ENCODE assay signal across 7 mouse cellular contexts in the genomic region with DNA sequence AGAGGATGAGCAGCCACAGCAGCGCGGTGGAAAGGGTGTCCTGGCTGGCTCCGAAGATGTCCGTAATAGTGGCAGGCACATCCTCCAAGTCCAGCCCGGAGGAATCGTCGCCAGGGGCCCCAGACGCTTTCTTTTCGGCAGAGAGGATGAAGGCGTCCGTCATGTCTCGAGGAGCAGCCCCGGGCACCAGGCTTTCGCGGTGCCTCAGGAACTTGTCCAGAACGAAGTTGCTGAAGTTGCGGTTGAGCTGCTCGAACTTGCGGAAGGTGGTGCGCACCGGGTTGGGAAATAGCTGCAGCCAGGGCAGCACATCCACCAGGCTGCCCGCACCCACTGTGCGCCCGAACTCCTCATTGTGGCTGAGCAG. TPM values are rescaled to one million over a fixed set of nuclear protein-coding genes. Genes with fewer than 3 reads are reported as not detected.
DNase-seq lines count a peak whose midpoint lies in the region; ATAC-seq lines count a peak whose summit lies in the region.

No protein-coding gene starts in this region.

- H3K27me3 ChIP-seq in forebrain, embryonic 16.5 days (replicated peaks; ENCODE audit: control insufficient read depth, insufficient read depth, low read length), result peaks cover 38% of the 10 kb centered on the region
- peaks cover 40% of the 10 kb centered on the region for H3K27me3 ChIP-seq in limb, embryonic 11.5 days (ENCODE audit: control insufficient read depth, insufficient read depth, low read length)
- peaks cover 42% of the 10 kb centered on the region for H3K27me3 ChIP-seq in neural tube, embryonic 14.5 days (ENCODE audit: control insufficient read depth, insufficient read depth, low read length)

- ATAC-seq in forebrain, embryonic 16.5 days, result no peak
- ATAC-seq in limb, embryonic 11.5 days (ENCODE audit: insufficient number of reproducible peaks, low FRiP score, low TSS enrichment, low read depth), result no peak
- no peak for ATAC-seq in neural tube, embryonic 14.5 days (ENCODE audit: low read depth)

- peak overlapping the region; percentile 44 for H3K9ac ChIP-seq in forebrain, embryonic 16.5 days (replicated peaks; ENCODE audit: low read depth, low read length)
- 0 out of 2 replicates have a peak overlapping the region, but pooled peaks have one; percentile 30 for H3K9ac ChIP-seq in limb, embryonic 11.5 days (ENCODE audit: low read length)
- H3K9ac ChIP-seq in neural tube, embryonic 14.5 days (replicated peaks; ENCODE audit: low read depth, low read length), result peak overlapping the region; percentile 39; the same call in 1 of the 2 replicates

- peak; percentile 13 for DNase-seq in 3134 (ENCODE audit: extremely low read depth, insufficient read length, low spot score)
- DNase-seq in CD4-positive helper T cell, adult 2 months (ENCODE audit: low read depth, low spot score), result peak; percentile 8
- DNase-seq in limb, embryonic 11.5 days (ENCODE audit: low spot score), result peak; percentile 69
- DNase-seq in adrenal gland, postnatal 10 days, result no peak
- no peak for DNase-seq in gastrocnemius, postnatal 10 days

- no peak overlapping the region for H3K27ac ChIP-seq in forebrain, embryonic 16.5 days (ENCODE audit: low read length)
- H3K27ac ChIP-seq in limb, embryonic 11.5 days (replicated peaks; ENCODE audit: low read depth, low read length), result no peak overlapping the region
- no peak overlapping the region for H3K27ac ChIP-seq in neural tube, embryonic 14.5 days (ENCODE audit: low read depth, low read length)

- no peaks in the 10 kb centered on the region for H3K36me3 ChIP-seq in forebrain, embryonic 16.5 days (ENCODE audit: control insufficient read depth, insufficient read depth)
- H3K36me3 ChIP-seq in limb, embryonic 11.5 days (ENCODE audit: control insufficient read depth, insufficient read depth, low read length), result no peaks in the 10 kb centered on the region
- no peaks in the 10 kb centered on the region for H3K36me3 ChIP-seq in neural tube, embryonic 14.5 days (ENCODE audit: control insufficient read depth, insufficient read depth, low read length)

- peak overlapping the region; percentile 49 for H3K4me3 ChIP-seq in forebrain, embryonic 16.5 days (replicated peaks; ENCODE audit: low read length)
- H3K4me3 ChIP-seq in limb, embryonic 11.5 days (ENCODE audit: low read depth, low read length), result peak overlapping the region; percentile 37
- peak overlapping the region; percentile 34 for H3K4me3 ChIP-seq in neural tube, embryonic 14.5 days (ENCODE audit: low read depth, low read length)

- under 1% methylated on average over 24 of the region's 24 CpGs for WGBS in forebrain, embryonic 16.5 days
- under 1% methylated on average over 24 of the region's 24 CpGs for WGBS in limb, embryonic 11.5 days
- 2% methylated on average over 24 of the region's 24 CpGs for WGBS in neural tube, embryonic 14.5 days

- H3K4me2 ChIP-seq in forebrain, embryonic 16.5 days (ENCODE audit: low read length), result peak overlapping the region; percentile 90
- peak overlapping the region; percentile 81 for H3K4me2 ChIP-seq in limb, embryonic 11.5 days (ENCODE audit: low read depth, severe bottlenecking)
- peak overlapping the region; percentile 70 for H3K4me2 ChIP-seq in neural tube, embryonic 14.5 days (ENCODE audit: low read depth, low read length)

- H3K9me3 ChIP-seq in forebrain, embryonic 16.5 days (ENCODE audit: control insufficient read depth, low read length), result 0 out of 2 replicates have a peak, but pooled peaks cover 2% of the 10 kb centered on the region
- H3K9me3 ChIP-seq in limb, embryonic 11.5 days (ENCODE audit: control insufficient read depth, low read length), result no peaks in the 10 kb centered on the region
- no peaks in the 10 kb centered on the region for H3K9me3 ChIP-seq in neural tube, embryonic 14.5 days (ENCODE audit: control insufficient read depth, low read length)

- peaks cover 34% of the 10 kb centered on the region for H3K4me1 ChIP-seq in forebrain, embryonic 16.5 days (replicated peaks; ENCODE audit: control insufficient read depth, insufficient read depth, low read length)
- H3K4me1 ChIP-seq in limb, embryonic 11.5 days (ENCODE audit: control insufficient read depth, insufficient read depth, low read length), result peaks cover 19% of the 10 kb centered on the region
- peaks cover 15% of the 10 kb centered on the region for H3K4me1 ChIP-seq in neural tube, embryonic 14.5 days (ENCODE audit: control insufficient read depth, insufficient read depth, low read length)

RNA-seq across cellular contexts. Expression of a gene that starts 1.6 kb away (rescaled TPM):
- polyA plus RNA-seq in forebrain, embryonic 16.5 days (2015; fragmentation: Nextera tagmentation; extraction: Ambion mirVana), result 4.4 and 7.2 TPM in 2 replicates
- polyA plus RNA-seq in limb, embryonic 11.5 days (2014; fragmentation: Nextera tagmentation; extraction: Ambion mirVana), result 2.0 and 3.4 TPM in 2 replicates
- polyA plus RNA-seq in neural tube, embryonic 14.5 days (2014; fragmentation: Nextera tagmentation; extraction: Ambion mirVana), result 0.95 and 6.4 TPM in 2 replicates
- total RNA-seq in adrenal gland, postnatal 10 days (2021), result 10 to 100 TPM; 21.3 to 27.9 TPM
- total RNA-seq in gastrocnemius, postnatal 10 days (2021), result 1 to 10 TPM in 1 of 2 experiments, under 1 TPM in 1; 0.47 to 1.5 TPM

Comparison
In these comparisons a context has a peak if more than half of its experiments do, and no peak if none do; other contexts are left out.
1. DNase-seq: peak in 3134 (single experiment), CD4-positive helper T cell, adult 2 months (single experiment) and limb, embryonic 11.5 days (single experiment); none in adrenal gland, postnatal 10 days (single experiment) and gastrocnemius, postnatal 10 days (single experiment).
2. Peak in every context shown above with its lines, with median percentiles within 50 percentile points of each other: H3K4me2 ChIP-seq, H3K4me3 ChIP-seq and H3K9ac ChIP-seq.